Mouse (Mus musculus): ENCODE measurements around the gene Hecw2. TPM values are rescaled to one million over a fixed set of nuclear protein-coding genes. Genes with fewer than 3 reads are reported as not detected.

The Hecw2 gene
- total RNA-seq, 2 experiments from 2014 or later = not detected

DNA sequence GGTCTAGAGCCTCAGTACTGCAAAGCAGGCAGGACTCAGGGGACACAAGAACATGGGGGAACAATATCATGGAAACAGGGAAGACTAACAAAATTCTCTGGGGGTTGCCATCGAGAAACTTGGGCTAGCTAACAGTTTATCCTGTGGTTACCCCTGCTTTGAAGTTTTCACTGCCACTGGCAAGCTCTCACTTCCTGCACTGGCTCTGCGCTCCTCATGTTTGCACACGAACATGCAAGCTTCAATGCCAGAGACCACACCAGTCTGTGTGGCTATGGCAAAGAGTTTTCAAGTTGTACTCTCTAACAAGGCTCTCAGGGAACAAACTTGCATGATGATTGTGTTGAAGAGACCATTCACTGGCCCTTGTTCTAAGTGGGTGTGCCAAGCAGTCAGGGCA, 288.8 kb downstream of the Hecw2 start:
- peak; percentile 45; the same call in 1 of the 2 replicates for ATAC-seq (replicated peaks; ENCODE audit: poor library complexity)

DNA sequence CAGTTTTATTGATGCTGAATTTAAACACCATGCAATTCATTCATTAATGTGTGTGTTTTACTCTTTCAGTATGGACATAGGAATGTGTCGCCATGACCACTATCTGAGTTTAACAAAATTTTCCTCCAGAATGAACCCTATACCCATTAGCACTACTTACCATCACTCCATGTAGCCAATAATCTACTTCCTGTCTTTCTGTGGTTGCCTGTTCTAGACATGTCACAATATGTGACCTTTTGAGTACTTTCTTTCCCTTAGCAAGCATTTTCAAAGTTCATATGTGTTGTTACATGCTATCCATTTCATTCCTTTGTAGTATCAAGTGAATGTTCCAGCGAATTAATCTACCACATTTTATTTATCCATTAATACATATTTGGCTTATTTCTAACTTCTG, 294.6 kb downstream of the Hecw2 start:
- ATAC-seq (replicated peaks; ENCODE audit: poor library complexity) = no peak

DNA sequence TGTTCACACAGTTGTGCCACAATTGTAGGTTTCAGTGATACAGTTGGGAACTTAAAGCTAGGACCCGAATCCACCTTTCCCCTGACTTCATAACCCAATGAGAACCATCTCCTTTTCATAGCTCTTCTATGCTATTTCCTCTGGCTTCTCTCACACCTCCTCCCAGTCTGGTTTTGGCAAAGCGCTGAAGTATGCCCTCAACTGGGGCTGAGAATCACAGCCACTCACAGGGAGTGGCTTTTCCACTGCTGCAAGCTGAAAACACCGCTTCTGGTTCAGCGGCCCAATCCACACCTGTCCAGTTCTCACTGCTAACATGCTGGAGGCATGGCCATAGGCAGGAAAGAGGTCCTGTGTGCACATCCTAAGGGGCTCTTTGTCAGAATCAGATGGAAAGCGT, 300.7 kb downstream of the Hecw2 start:
- ATAC-seq (replicated peaks; ENCODE audit: poor library complexity) = no peak

GRCm38 (mm10) chr1:53890380-53890779, 304.6 kb downstream of the Hecw2 start:
- ATAC-seq (replicated peaks; ENCODE audit: poor library complexity) = peak; percentile 80

DNA sequence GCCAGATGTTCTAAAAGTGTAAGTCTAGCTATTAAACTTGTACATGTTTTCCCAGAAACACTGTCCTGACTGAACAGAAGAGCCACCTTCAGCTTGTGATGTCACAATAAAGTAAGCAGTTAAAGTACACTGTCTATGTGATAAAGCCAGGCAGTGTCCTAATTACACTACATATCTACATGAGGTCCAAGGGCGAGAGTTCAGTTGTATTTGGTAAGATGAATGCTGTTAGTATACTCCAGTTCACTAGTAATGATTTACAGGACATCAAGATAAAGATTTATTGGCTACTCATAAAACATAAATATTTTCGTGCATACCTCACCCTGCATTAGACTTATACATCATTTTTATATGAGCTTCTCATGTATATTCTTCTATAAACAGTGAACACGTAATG, 305.2 kb downstream of the Hecw2 start:
- ATAC-seq (replicated peaks; ENCODE audit: poor library complexity) = no peak

DNA sequence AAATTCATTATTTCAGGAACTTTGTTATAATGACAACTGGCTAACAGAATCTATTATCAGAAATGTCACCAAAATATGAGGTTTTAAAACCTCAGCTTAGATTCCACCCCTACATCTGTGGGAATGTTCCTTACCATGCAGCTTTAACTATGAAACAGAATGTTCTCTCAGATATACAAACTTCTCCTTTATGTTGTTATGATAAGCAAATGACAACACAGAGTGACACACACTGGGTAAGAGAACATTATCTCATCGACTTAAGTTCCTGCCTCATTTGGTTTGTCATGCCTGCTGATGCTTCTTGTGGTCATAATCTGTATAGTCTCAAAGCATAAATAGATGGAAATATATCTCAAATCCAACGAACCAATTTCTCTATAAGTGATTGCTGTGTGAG, 312.5 kb downstream of the Hecw2 start:
- ATAC-seq (replicated peaks; ENCODE audit: poor library complexity) = peak; percentile 81

GRCm38 (mm10) chr1:53875919-53876318, 319.0 kb downstream of the Hecw2 start:
- ATAC-seq (replicated peaks; ENCODE audit: poor library complexity) = peak; percentile 74

DNA sequence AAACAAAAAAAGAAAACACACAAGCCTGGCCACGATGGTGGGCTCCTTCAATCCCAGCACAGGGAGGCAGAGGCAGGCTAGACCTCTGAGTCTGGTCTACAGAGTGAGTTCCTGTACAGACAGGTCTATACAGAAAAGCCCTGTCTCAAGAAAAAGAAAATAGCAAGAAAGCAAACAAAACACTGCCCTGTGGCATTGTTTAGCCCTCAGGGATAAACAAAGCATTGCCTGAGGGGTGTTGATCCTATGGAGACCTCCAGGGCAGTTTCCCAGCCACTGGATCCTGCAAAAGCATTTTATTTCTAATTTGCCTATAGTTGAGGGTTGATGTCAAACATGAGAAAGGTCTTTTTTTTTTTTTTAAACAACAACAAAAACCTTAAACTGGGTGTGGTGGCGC, 327.7 kb downstream of the Hecw2 start:
- ATAC-seq (replicated peaks; ENCODE audit: poor library complexity) = no peak

DNA sequence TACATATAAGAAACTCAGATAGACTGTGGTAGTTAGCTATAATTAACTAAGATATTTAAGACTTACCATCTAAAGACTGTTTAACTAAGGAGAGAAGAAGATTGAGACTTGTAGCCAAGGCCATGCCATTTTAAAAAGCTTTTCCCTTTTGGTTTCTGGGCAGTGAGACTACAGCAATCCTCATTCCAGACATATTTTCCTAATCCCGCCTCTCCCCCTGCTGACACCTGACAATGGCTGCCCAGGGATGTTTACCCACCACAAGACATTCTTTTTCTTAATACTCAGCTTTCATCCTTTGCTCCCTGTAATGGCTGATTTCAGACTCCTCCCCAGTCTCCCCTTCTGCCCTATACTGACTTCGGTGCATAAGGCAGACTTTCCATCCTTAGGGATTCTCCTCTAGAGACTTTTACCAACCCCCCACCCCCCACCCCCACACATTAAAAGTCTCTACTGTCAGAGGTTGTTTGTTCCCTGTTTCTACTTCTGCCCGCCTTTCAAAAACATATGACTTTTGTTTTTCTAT, 328.5 kb downstream of the Hecw2 start:
- no peak for ATAC-seq (replicated peaks; ENCODE audit: poor library complexity)

DNA sequence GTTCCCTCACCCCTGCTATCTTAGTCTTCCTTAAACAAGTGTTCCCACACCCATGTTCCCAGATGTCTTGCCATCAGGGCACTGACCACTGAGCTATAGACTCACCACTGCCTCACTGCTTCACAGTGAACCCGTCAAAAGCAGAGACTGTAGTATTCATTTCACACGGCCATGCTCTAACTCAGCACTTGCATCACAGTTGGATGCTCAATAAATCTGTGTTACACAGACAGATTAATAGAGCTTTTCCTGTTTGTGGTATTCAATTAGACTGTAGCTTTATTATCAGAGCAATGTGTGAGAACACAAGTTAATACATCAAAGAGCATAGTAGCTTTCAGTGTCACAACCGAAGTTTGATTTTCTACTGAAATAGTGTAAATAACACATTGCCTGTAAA, 330.9 kb downstream of the Hecw2 start:
- no peak for ATAC-seq (replicated peaks; ENCODE audit: poor library complexity)

- ATAC-seq (replicated peaks; ENCODE audit: poor library complexity) = no peak
These were observed 334.4 kb downstream of the Hecw2 start for GRCm38 (mm10) chr1:53860611-53861010.

- no peak for ATAC-seq (replicated peaks; ENCODE audit: poor library complexity)
These were observed 335.8 kb downstream of the Hecw2 start for GRCm38 (mm10) chr1:53859175-53859574.

GRCm38 (mm10) chr1:53856501-53857103, 338.4 kb downstream of the Hecw2 start:
- peak; percentile 85 for ATAC-seq (replicated peaks; ENCODE audit: poor library complexity)

- ATAC-seq (replicated peaks; ENCODE audit: poor library complexity) = peak; percentile 37
These were observed 339.2 kb downstream of the Hecw2 start for GRCm38 (mm10) chr1:53855732-53856131.

DNA sequence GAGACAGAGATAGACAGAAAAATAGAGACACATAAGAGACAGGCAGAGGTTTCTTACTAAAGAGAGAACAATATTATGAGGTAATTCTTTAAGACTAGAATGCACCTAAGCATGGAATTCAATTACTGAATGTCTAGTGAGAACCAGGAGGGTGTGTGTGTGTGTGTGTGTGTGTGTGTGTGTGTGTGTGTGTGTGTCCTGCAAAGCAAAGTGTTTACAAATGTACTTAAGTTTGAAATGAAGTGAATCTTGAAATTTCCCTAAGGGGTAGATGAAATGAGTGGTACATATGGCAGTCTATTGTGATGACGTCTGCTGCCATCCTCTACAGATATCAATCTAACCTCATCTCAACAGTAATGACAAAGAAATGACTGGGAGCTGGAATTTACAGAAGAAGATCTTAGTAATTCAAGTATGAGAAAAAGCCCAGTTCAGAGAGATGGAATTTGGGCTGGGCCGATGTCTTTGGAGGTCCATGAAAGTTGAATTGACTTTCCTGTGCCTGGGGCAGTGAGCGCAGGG, 342.8 kb downstream of the Hecw2 start:
- ATAC-seq (replicated peaks; ENCODE audit: poor library complexity) = no peak

GRCm38 (mm10) chr1:53851334-53851733, 343.6 kb downstream of the Hecw2 start:
- peak; percentile 85 for ATAC-seq (replicated peaks; ENCODE audit: poor library complexity)

DNA sequence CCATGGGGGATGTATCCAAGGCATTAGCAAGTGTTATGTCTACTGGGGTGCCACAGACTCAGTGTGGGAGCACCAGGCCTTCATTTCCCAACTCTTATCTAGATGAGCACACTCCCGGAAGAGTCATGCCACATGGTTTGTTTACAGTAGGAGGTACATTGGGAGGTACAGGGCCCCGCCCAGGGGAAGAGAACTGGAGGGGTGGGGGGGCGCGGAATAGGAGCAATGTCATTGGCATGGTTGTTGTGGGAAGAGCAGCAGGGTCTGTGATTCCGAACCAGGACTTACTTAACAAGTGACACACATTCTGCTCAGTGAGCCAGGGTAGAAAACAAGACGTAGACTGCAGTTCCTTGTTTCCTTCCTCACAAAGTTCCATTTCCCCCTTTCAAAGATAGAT, 344.1 kb downstream of the Hecw2 start:
- ATAC-seq (replicated peaks; ENCODE audit: poor library complexity) = peak; percentile 79

GRCm38 (mm10) chr1:53846665-53847237, 348.2 kb downstream of the Hecw2 start:
- no peak for ATAC-seq (replicated peaks; ENCODE audit: poor library complexity)

GRCm38 (mm10) chr1:53845854-53846253, 349.1 kb downstream of the Hecw2 start:
- peak; percentile 8; the same call in 1 of the 2 replicates for ATAC-seq (replicated peaks; ENCODE audit: poor library complexity)

DNA sequence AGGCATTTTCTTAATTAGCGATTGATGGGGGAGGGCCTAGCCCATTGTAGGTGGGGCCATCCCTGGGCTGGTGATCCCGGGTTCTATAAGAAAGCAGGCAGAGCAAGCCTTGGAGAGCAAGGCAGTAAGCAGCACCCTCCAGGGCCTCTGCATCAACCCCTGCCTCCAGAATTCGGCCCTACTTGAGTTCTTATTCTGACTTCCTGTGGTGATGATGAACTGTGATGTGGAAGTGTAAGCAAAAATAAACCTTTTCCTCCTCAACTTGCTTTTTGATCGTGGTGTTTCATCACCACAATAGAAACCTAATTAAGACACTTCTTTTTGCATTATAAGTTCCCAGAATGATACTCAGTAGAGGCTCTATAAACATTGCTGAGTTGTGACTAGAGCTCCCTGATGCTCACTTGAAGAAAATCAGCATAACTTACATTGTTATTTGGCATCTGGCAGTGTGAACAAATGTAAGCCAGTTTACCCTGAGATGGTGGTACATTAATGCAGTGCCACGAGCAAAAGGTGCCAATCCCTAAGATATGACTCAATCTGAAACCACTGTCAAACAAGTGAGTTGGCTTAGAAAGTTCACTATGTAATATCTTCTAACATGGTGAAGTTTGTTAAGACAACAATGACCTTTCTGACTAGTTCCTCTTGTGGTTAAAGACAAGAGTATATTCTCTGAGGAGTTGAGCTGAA, 349.9 kb downstream of the Hecw2 start:
- peak; percentile 67 for ATAC-seq (replicated peaks; ENCODE audit: poor library complexity)

GRCm38 (mm10) chr1:53844122-53844913, 350.6 kb downstream of the Hecw2 start:
- ATAC-seq (replicated peaks; ENCODE audit: poor library complexity) = no peak

Measured in megakaryocyte progenitor cell, adult 5-6 weeks (primary cell).